Mouse (Mus musculus) heart, adult 2 months (tissue): ENCODE measurements at regions not wholly inside any gene's neighbourhood (a gene's known extent, or its start where the extent isn't known, plus 50 kb on each side); places are given as distances from the start of the nearest gene placed in this dataset.

Experiments used
- DNase-seq, 2 experiments: peaks; one replicate each; pipeline ENCODE4 v3.0.0; 2021
- H3K27ac ChIP-seq: fragments of 200-600 bp; 2 replicates; pipeline ENCODE4 v1.8.1; 2022
- H3K27me3 ChIP-seq: fragments of 200-500 bp; 2 replicates; pipeline ENCODE4 v1.6.1; 2012; ENCODE audit warnings: mild to moderate bottlenecking, low read length, inconsistent platforms, mixed read lengths; ENCODE audit not compliant: control insufficient read depth, insufficient read depth
- H3K36me3 ChIP-seq: fragments of 200-500 bp; 2 replicates; pipeline ENCODE4 v1.6.1; 2012; ENCODE audit warnings: low read length, inconsistent platforms; ENCODE audit not compliant: control insufficient read depth, insufficient read depth
- H3K4me1 ChIP-seq: fragments of 200-500 bp; 2 replicates; pipeline ENCODE4 v1.6.1; 2011; ENCODE audit warnings: low read length; ENCODE audit not compliant: control insufficient read depth, insufficient read depth
- H3K4me3 ChIP-seq: fragments of 200-600 bp; 2 replicates; pipeline ENCODE4 v1.8.1; 2022
- H3K79me2 ChIP-seq: fragments of 200-500 bp; replicated peaks from 2 replicates; pipeline ENCODE4 v1.6.1; 2012; ENCODE audit warnings: mild to moderate bottlenecking, inconsistent platforms, low read length, moderate library complexity, mixed read lengths; ENCODE audit not compliant: control insufficient read depth, insufficient read depth
- H3K9ac ChIP-seq: fragments of 200-500 bp; 2 replicates; pipeline ENCODE4 v1.6.1; 2012; ENCODE audit warnings: low read depth, mild to moderate bottlenecking, control low read depth, inconsistent platforms, low read length, mixed read lengths
- CTCF ChIP-seq: fragments of 200-600 bp; IDR thresholded peaks from 2 replicates; pipeline ENCODE4 v1.8.1; 2022; ENCODE audit warnings: antibody characterized with exemption, mild to moderate bottlenecking, moderate library complexity
- EP300 ChIP-seq: fragments of 200-500 bp; IDR thresholded peaks from 2 replicates; pipeline ENCODE4 v1.6.1; 2011; ENCODE audit warnings: low read depth, low read length, control low read depth; ENCODE audit not compliant: insufficient read depth
- POLR2A ChIP-seq: fragments of 200-500 bp; IDR thresholded peaks from 2 replicates; pipeline ENCODE4 v1.6.1; 2011; ENCODE audit warnings: mild to moderate bottlenecking, low read depth, low read length, control low read depth; ENCODE audit not compliant: insufficient read depth
- WGBS: fragments of 180-500 bp; shearing (Covaris S2); methylation state at CpG from one replicate; pipeline ENCODE4 v1.1.7; 2018; 5-methylcytosine and 5-hydroxymethylcytosine counted together
- intact Hi-C: fragments of 180-260 bp; cut with DNase I; formaldehyde crosslinking; loops from one replicate; pipeline ENCODE4 v1.15.1; 2025

- TF ChIP-seq CTCF = peak; percentile 81
- TF ChIP-seq EP300 = no peak
- TF ChIP-seq POLR2A = no peak
- Histone ChIP-seq H3K4me1 (no peaks in the 10 kb centered on the region), H3K4me3 (no peak overlapping the region), H3K79me2 (no peaks in the 10 kb centered on the region), H3K27me3 (no peaks in the 10 kb centered on the region), H3K9ac (no peak overlapping the region), H3K27ac (no peak overlapping the region), H3K36me3 (no peaks in the 10 kb centered on the region)
- 48% methylated on average over 4 of the region's 4 CpGs for WGBS
- no peak for DNase-seq
- intact Hi-C loops = loop anchor here (5.0 kb wide), 1 partner anchor 781 kb away; no protein-coding TSS in a partner anchor
Observed at GRCm38 (mm10) chr2:21940797-21941487, 286.4 kb upstream of the Myo3a start.

GRCm38 (mm10) chr2:21941488-21942000 is 285.8 kb upstream of the Myo3a start:
- Histone ChIP-seq H3K79me2 (no peaks in the 10 kb centered on the region), H3K36me3 (no peaks in the 10 kb centered on the region), H3K27me3 (no peaks in the 10 kb centered on the region), H3K4me1 (no peaks in the 10 kb centered on the region), H3K27ac (no peak overlapping the region), H3K9ac (no peak overlapping the region), H3K4me3 (no peak overlapping the region)
- intact Hi-C loops = loop anchor here (5.0 kb wide), 1 partner anchor 781 kb away; no protein-coding TSS in a partner anchor
- 38% methylated on average over 2 of the region's 2 CpGs for WGBS
- no peak for DNase-seq
- TF ChIP-seq EP300 (no peak), CTCF (no peak), POLR2A (no peak)

GRCm38 (mm10) chr2:21943676-21944075 is 283.6 kb upstream of the Myo3a start:
- no peak overlapping the region for H3K4me3 ChIP-seq
- no peak for DNase-seq
- TF ChIP-seq POLR2A (no peak), EP300 (no peak)
- 87% methylated on average over 2 of the region's 2 CpGs for WGBS
- intact Hi-C loops = loop anchor here (5.0 kb wide), 1 partner anchor 779 kb away; no protein-coding TSS in a partner anchor
- no peak overlapping the region for H3K27ac ChIP-seq
- H3K36me3 ChIP-seq = no peaks in the 10 kb centered on the region
- no peaks in the 10 kb centered on the region for H3K79me2 ChIP-seq
- H3K9ac ChIP-seq = no peak overlapping the region
- H3K27me3 ChIP-seq = no peaks in the 10 kb centered on the region
- no peaks in the 10 kb centered on the region for H3K4me1 ChIP-seq

- no peak overlapping the region for H3K4me3 ChIP-seq
- DNase-seq = no peak
- no peaks in the 10 kb centered on the region for H3K36me3 ChIP-seq
- no peak overlapping the region for H3K27ac ChIP-seq
- H3K9ac ChIP-seq = no peak overlapping the region
- H3K4me1 ChIP-seq = no peaks in the 10 kb centered on the region
- WGBS = 90% methylated on average over 2 of the region's 2 CpGs
- TF ChIP-seq CTCF (no peak), POLR2A (no peak), EP300 (no peak)
- H3K27me3 ChIP-seq = no peaks in the 10 kb centered on the region
- intact Hi-C loops = no loop called here
- H3K79me2 ChIP-seq = no peaks in the 10 kb centered on the region
Observed at GRCm38 (mm10) chr2:21946484-21946883, 280.8 kb upstream of the Myo3a start.

GRCm38 (mm10) chr2:21951279-21951678 is 276.0 kb upstream of the Myo3a start:
- no peak overlapping the region for H3K9ac ChIP-seq
- no peak overlapping the region for H3K4me3 ChIP-seq
- no peaks in the 10 kb centered on the region for H3K79me2 ChIP-seq
- no peaks in the 10 kb centered on the region for H3K36me3 ChIP-seq
- no peak overlapping the region for H3K27ac ChIP-seq
- WGBS = 50% methylated on average over 3 of the region's 3 CpGs
- H3K27me3 ChIP-seq = no peaks in the 10 kb centered on the region
- no peaks in the 10 kb centered on the region for H3K4me1 ChIP-seq
- TF ChIP-seq CTCF (no peak), EP300 (no peak), POLR2A (no peak)
- intact Hi-C loops = loop anchor here (10.0 kb wide), 1 partner anchor 914 kb away; no protein-coding TSS in a partner anchor
- DNase-seq = no peak
